Mouse (Mus musculus) lung, postnatal 25 days (tissue): ENCODE measurements around the gene Mn1.

Experiments
- DNase-seq: peaks from one replicate; pipeline ENCODE4 v3.0.0; 2022; ENCODE audit warnings: low spot score

The Mn1 gene

DNA sequence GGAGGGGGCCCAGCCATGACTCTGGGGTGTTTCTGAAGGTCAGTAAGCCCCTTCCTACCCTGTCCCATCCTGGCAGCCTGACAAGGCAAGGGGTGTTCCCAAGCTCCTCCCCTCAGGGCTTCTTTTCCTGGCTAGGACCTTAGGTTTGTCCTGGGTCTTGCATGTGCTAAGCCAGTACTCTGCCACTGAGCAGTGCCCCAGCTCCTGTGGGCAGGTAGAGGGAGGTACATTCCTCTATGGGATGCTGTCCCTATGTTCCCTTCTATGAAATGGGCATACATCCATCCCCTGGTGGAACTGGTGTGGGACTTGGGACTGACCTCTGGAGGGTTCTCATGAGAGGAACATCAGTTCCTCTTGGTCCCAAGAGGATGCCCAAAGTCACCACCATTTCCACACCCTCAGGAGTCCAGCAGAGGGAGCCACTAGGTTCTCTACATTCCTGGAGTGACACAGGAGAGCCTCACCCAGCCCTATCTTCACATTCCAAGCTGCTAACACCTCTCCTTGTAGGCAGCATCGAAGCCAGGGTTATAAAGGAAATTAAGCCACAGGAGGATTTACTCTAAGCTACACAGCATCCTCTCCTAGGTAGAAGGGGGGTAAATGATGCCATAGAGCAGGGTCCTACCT, 7.6 kb upstream of the Mn1 start:
- peak; percentile 57 for DNase-seq

DNA sequence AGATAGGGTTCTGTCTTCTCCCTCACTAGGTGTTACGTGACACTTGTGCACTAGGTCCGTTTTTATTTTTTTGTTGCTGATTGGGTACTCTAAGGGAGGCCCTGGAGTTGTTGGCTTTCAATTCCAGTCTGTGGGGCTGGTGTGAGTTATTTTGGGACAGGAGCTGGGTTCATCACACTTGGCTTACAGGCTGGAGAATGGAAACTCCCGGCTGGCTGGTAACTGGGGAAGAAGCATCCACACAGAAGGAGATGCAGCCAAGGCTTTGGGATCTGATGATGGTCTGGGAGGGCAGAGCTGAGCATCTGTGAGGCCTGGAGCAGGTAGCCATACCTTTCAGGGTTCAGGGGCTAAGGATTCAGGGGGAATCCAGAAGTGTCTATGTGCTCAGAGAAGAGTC, 6.5 kb upstream of the Mn1 start:
- DNase-seq = no peak

DNA sequence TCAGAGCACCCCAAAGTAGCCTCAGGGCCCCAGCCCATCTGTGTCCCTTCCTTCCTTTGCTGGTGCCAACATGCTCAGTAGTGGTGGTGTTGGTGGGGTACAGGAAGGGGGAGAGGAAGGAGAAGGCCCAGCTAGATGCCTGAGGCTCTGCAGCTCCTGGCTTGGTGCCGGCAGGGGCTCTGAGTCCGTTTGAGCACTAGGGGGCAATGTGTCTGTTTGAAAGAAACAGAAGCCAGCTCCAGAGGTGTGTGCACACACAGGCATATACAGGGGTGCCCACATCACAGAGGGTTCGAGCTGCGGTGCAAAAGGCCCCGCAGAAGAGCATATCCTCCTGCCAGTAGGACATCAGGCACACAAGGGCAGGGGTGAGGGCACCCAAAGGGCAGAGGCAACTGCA, 3.0 kb upstream of the Mn1 start:
- DNase-seq = peak; percentile 83

DNA sequence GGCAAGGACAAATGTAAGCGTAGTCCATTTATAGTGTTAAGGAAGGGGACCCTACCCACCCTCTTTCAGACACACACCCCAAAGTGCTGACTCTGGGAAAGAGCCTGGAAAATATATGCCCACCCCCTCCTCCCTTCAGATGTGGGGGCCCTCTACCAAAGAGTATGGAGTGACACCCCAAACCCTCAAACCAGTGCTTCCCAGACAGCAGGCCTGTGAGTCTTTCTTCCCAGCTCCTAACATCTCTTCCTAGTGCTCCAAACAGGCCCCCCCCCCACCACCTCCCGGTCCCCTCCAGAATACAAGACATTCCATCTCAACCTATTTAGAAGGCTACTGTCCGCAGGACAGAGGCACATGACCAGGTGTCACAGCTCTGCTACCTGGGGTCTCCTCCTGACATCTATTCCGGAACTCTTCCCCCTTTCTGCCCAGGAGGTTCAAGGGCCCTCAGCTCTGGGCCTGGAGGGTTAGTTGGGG, 2.4 kb upstream of the Mn1 start:
- DNase-seq = no peak

DNA sequence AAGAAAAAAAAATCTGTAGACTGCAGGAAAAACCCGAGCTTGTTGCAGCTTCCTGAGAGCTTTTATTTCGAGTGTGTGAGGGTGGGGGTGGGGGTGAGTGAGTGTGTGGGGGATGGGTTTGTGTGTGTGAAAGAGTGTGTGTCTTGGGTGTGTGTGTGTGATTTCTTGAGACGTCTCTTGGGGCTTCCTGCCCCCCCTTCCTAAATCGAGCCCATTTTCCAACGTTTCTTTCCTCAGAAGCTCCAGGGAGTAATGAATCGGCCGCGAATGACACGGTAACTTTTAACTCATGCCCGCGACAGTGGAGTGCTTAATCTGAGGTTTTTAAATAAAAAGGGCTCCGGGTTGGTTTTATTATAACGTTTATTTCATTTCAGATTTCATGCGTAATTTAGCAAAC, 1.6 kb upstream of the Mn1 start:
- DNase-seq = no peak

DNA sequence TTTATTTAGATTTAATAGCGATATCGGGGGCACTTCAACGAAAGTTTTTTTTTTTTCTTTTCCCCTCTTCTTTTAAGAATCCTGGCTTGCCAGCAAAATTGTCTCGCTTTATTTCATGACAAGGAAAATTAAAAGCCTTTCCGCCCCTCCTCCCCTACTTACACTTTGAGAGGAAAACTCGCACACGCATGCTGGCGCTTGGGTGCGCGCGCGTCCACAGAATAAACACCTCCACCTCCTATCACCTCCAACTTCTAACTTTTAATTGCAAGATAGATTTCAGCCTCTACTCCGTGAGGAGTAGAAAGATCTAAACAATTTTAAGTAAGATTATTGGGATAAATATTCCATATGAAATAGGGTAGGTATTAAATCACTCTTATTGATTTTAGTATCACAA, 1.1 kb upstream of the Mn1 start:
- no peak for DNase-seq

DNA sequence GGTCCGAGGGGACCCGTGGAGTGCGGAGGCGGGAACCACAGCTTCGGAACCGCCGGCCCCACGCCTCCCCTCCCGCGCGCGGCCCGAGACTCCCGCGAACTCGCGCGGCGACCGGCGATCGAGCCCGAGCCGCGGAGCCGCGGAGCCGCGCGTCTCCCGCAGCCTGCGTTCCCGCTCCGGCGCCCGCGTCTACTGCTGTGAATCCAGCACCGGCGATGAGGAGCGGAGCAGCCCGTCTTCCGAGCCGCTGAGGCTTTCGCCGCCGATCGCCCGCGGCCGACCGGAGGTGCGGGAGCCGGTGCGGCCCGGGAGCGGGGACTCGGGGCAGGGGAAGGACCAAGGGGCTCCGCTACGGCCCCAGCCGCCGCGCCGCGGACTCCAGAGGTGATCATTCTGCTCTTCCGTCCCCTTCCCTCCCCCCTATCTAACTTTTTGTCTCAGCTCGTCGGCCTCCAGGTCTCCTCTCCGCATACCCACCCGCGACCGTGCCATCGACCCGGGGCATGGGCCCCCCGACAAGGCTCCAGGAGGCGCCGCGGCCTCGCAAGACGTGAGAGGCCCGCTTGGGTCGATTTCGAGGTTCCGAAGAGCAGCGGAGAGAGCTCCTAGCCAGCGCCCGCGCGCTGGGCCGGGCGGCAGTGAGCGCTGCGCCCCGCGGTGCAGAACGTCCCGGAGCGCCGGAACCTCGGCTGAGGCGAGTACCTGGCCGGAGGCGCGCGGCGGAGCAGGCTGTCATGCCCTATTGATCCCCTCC, 393 bp downstream of the Mn1 start:
- DNase-seq = no peak

DNA sequence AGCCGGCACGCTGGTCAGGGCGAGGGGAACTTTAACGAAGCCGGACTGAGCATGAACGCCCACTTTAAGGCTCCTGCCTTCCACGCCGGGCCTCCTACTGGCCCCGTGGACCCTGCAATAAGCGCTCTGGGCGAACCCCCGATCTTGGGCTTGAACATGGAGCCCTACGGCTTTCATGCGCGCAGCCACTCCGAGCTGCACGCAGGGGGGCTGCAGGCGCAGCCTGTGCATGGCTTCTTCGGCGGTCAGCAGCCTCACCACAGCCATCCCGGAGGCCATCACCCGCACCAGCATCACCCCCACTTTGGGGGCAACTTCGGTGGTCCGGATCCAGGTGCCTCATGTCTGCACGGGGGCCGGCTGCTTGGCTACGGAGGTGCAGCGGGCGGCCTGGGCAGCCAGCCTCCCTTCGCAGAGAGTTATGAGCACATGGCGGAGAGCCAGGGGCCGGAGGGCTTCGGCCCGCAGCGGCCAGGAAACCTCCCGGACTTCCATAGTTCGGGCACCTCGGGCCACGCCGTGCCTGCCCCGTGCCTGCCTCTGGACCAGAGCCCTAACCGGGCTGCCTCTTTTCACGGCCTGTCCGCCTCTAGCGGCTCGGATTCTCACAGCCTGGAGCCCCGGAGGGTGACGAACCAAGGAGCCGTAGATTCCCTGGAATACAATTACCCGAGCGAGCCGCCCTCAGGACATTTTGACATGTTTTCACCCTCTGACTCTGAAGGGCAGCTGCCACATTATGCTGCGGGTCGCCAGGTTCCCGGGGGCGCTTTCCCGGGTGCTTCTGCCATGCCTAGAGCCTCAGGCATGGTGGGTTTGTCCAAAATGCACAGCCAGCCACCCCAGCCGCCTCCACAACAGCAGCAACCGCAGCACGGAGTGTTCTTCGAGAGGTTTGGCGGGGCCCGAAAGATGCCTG, 1.3 kb downstream of the Mn1 start:
- DNase-seq = no peak

DNA sequence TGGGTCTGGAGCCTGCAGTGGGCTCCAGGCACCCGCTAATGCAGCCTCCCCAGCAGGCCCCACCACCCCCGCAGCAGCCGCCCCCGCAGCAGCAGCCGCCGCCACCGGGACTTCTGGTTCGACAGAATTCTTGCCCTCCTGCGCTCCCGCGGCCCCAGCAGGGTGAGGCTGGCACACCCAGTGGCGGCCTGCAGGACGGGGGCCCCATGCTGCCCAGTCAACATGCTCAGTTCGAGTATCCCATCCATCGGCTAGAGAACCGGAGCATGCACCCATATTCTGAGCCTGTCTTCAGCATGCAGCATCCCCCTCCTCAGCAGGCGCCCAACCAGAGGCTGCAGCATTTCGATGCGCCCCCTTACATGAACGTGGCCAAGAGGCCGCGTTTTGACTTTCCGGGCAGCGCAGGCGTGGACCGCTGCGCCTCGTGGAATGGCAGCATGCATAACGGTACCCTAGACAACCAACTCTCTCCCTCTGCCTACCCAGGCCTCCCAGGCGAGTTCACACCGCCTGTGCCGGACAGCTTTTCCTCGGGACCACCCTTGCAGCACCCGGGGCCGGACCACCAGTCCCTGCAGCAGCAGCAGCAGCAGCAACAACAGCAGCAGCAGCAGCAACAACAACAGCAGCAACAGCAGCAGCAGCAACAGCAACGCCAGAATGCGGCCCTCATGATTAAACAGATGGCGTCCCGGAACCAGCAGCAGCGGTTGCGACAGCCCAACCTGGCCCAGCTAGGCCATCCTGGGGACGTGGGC, 2.1 kb downstream of the Mn1 start:
- DNase-seq = no peak

DNA sequence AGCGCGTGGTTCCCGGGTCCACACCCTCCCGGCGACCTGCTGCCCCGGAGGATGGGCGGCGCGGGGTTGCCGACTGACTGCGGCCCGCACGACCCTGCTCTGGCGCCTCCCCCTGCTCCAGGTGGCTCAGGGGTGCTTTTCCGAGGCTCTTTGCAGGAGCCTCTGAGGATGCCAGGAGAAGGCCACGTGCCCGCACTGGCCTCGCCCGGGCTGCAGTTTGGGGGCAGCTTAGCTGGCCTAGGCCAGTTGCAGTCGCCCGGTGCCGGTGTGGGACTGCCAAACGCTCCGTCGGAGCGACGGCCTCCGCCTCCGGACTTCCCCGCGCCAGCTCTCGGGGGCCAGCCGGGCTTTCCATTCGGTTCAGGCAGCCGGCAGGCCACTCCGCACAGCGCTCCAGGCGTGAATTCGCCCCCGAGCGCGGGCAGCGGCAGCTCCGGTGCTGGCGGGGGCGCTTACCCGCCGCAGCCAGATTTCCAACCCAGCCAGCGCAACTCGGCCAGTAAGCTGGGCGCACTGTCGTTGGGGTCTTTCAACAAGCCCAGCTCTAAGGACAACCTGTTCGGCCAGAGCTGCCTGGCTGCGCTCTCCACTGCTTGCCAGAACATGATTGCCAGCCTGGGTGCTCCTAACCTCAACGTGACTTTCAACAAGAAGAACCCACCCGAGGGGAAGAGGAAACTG, 3.0 kb downstream of the Mn1 start:
- no peak for DNase-seq

DNA sequence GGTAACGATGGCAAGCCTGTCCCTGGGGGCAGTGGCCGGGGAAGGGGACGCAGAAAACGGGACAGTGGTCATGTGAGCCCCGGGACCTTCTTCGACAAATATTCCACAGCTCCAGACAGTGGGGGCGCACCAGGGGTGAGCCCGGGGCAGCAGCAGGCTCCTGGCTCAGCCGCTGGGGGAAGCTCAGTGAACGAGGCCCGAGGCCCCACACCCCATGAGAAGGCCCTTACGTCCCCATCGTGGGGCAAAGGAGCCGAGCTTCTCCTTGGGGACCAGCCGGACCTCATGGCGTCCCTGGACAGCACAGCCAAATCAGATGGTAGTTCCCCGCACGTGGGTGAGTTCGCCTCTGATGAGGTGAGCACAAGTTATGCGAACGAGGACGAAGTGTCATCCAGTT, 3.7 kb downstream of the Mn1 start:
- no peak for DNase-seq

DNA sequence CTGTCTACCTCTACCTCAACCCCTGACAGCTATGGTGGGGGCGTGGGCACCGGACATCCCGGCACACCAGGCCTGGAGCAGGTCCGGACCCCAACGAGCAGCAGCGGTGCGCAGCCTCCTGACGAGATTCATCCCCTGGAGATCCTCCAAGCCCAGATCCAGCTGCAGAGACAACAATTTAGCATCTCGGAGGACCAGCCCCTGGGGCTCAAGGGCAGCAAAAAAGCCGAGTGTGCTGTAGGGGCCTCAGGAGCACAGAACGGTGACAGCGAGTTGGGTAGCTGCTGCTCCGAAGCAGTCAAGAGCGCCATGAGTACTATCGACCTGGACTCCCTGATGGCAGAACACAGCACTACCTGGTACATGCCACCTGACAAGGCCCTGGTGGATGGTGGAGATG, 4.3 kb downstream of the Mn1 start:
- no peak for DNase-seq

DNA sequence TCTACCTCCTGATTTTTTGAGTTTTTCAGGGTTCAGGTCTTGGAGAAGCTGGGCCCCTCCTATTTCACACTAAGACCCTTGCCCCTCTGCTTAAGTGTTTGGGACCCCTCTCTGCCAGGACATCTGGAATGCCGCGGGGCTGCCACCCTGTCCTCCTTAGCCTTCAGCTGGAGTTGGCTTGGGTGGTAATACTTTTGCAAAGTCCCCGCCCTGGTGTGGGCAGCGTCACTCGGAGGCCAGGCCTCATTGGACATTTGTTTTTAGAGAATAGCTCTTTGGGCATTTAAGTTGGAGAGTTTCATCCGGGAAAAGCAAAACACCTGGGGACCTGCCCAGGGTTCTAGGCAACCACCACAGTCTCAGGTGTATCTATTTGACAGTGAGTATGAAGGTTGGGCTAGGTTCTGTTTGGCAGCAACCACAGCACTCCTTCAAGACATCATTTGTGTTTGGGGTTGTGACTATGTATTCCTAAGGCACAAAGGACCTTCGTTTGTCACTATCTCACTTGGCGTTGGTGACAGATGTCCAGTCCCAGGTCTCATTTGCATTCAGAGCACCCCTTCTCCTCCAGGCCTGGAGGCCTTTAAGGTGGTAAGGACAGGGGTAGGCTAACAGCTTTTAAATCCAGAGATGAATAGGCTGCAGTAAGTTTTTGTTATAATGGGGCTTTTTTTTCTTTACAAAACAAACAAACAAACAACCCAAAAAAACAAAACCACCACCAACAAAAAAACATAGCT, 5.1 kb downstream of the Mn1 start:
- DNase-seq = no peak

DNA sequence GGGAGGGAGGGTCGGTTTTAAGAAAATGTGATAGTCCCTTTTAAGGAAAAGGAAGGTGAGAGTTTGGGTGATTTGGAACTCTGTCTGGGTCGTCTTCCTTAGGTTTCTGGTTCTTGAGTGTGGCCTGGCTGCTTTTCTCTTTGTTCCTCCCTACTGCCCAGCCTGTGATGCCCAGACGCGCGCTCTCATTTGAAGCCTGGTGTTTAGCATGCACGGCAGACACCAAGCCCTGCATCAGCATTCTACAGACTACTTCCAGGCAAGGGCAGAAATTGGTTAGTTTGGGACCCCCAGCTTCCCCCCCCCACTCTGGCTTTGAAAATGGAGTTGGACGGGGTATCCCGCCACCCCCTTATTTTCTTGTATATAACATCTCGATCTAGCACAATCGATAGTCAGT, 5.8 kb downstream of the Mn1 start:
- DNase-seq = no peak

DNA sequence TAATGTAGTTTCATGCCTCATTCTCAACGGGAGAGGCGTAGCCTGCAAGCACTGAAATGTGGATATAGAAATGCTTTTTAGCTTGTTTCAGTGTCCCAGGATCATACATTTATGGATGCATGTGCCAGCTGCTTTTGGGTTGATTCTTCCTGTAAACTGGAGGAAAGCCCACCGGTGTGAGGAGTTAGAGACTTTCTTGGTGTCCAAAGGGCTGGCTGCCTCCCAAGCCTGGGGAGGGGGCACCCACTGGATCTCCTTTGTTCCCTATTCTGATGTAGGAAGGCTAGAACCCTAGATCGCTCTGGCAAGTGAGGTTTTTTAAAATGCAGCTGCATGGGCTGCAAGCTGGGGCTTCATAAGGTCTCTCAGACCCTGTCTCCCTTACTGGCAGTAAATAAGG, 6.5 kb downstream of the Mn1 start:
- DNase-seq = no peak

DNA sequence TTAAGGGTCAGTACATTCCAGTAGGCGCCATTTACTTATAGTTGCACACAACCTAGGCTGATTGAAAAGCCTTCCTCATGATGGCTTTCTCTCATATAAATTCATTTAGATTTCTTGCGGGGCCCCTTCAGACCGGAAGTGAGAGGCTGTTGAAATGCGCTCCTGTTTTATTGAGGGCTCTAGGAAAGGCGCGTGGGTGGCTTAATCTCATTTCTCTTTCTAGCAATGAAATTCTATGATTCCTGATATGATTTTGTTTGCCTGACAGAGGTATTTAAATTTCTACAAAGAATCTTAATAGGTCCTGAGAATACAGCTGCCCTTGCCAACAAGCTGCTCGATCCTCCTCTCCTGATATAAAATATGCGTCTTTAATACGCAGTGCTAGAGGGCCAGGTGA, 8.7 kb downstream of the Mn1 start:
- DNase-seq = no peak

DNA sequence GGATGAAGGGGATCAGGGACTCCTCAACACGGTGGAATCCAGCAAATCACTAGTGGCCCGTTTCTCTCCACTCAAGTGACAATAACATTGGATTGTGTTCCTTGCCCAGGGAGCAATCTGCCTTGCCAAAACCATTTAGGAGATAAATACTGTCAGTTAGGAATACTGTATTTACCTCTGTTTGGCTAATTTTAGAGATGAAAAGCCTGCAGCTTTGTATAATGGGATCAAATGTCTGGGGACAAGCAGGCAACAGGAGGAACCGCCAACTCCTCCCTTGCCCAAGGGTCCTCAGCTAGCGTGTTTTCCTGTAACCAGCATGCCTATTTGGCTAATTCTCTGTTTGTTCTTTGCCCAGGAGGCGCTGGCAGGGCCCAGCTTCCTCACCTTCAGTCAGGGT, 9.1 kb downstream of the Mn1 start:
- DNase-seq = no peak

DNA sequence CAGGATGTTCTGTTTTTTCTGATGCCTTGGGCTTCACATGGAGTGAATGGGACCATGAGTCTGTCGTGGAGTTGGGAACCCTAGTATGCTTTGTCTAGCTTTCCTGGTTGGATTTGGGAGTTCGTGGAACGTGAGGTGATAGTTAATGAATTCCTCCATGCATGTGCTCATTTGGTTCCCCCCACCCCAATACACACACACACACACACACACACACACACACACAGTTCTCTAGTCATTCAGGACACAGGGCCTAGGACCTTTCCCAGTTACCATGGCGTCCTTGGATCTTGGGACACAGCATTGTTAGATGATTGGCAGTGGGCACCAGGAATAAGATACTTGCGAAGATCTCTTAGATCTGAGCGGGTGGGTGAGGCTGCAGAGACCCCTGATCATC, 11.7 kb downstream of the Mn1 start:
- no peak for DNase-seq

DNA sequence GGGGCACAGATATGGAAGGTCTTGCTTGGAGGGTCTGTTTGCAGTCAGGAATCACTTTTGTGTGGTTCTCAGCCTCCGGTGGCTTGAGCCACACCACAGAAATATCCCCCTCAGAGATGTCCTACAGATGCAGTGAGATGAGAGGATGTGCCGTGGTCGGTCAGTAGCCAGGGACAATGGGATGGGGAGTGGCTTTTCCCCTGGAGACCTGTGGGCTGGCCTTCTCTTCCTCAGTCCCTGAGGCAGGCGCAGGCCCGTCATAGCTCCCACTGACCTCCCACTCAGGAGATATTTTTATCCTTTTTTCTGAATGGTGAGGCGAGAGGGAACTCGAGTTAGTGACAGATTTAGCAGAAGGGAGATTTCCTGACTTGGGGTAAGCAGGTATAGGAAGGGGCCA, 12.6 kb downstream of the Mn1 start:
- no peak for DNase-seq

DNA sequence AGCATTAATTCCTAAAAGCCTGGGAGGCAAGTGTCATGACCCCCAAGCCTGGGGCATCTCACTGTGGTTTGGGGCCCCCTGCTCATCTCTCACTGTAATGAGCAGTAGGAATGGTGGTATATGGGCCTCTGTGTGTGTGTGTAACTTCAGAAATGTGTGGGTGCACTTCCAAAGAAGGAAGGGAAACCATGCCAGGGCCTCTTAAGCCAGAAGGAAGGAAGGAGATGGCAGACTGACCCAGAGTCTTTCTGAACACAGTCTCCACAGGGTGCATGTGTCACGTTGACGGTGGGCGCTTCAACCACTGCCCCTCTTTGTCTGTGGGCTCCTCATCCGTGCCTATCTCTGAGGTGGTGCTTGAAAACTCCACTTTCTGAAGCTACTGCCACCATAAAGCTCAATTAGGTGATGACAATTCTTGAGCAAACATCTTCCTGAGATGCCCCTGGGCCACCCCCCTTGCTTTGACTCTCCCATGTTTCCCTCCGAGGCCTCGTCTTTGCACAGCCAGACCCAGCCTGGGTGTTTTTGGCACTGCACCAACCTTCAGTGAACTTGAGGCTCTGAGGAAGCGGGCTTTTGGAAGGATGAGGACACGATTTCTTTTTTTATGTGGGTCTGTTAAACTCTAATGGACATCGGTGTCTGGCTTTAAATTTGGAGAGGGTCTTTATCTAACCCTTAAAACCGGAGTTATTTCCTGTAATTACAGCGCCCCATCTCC, 14.0 kb downstream of the Mn1 start:
- DNase-seq = no peak
